Mouse (Mus musculus): ENCODE measurements around the gene Fbln2. TPM values are rescaled to one million over a fixed set of nuclear protein-coding genes. Genes with fewer than 3 reads are reported as not detected.

Fbln2 gene
- polyA plus RNA-seq, 1 experiment from 2014 or later, result 7.3 TPM

- Histone ChIP-seq H3K9me3 (replicated peaks; ENCODE audit: control insufficient read depth, low read length) (no peaks in the 10 kb centered on the region), H3K4me3 (ENCODE audit: low read depth, low read length) (no peak overlapping the region), H3K36me3 (ENCODE audit: control insufficient read depth, insufficient read depth, low read length) (no peaks in the 10 kb centered on the region), H3K9ac (ENCODE audit: low read length) (no peak overlapping the region), H3K4me2 (ENCODE audit: low read length) (no peak overlapping the region), H3K27me3 (replicated peaks; ENCODE audit: control insufficient read depth, insufficient read depth, low read length) (no peaks in the 10 kb centered on the region), H3K27ac (ENCODE audit: low read depth, low read length) (no peak overlapping the region), H3K4me1 (ENCODE audit: control insufficient read depth, insufficient read depth, low read length) (peaks cover 25% of the 10 kb centered on the region)
- 3% methylated on average over 6 of the region's 6 CpGs for WGBS
- peak; percentile 27 for ATAC-seq
- peak; percentile 90 for DNase-seq (ENCODE audit: low spot score)
These were observed 69.0 kb downstream of the Fbln2 start for GRCm38 (mm10) chr6:91281206-91281605.

- Histone ChIP-seq H3K36me3 (ENCODE audit: control insufficient read depth, insufficient read depth, low read length) (no peaks in the 10 kb centered on the region), H3K9ac (ENCODE audit: low read length) (no peak overlapping the region), H3K4me1 (ENCODE audit: control insufficient read depth, insufficient read depth, low read length) (peaks cover 30% of the 10 kb centered on the region), H3K27ac (ENCODE audit: low read depth, low read length) (0 out of 2 replicates have a peak overlapping the region, but pooled peaks have one; percentile 1), H3K9me3 (replicated peaks; ENCODE audit: control insufficient read depth, low read length) (no peaks in the 10 kb centered on the region), H3K4me3 (ENCODE audit: low read depth, low read length) (no peak overlapping the region), H3K27me3 (replicated peaks; ENCODE audit: control insufficient read depth, insufficient read depth, low read length) (no peaks in the 10 kb centered on the region), H3K4me2 (ENCODE audit: low read length) (no peak overlapping the region)
- WGBS, result 48% methylated on average over 5 of the region's 5 CpGs
- no peak for ATAC-seq
- no peak for DNase-seq (ENCODE audit: low spot score)
These were observed 69.5 kb downstream of the Fbln2 start for GRCm38 (mm10) chr6:91281747-91282146.

GRCm38 (mm10) chr6:91283031-91283430 is 70.8 kb downstream of the Fbln2 start:
- no peak overlapping the region for H3K4me2 ChIP-seq (ENCODE audit: low read length)
- ATAC-seq, result no peak
- DNase-seq (ENCODE audit: low spot score), result no peak
- no peaks in the 10 kb centered on the region for H3K27me3 ChIP-seq (replicated peaks; ENCODE audit: control insufficient read depth, insufficient read depth, low read length)
- H3K4me1 ChIP-seq (ENCODE audit: control insufficient read depth, insufficient read depth, low read length), result peaks cover 34% of the 10 kb centered on the region
- no peak overlapping the region for H3K9ac ChIP-seq (ENCODE audit: low read length)
- H3K9me3 ChIP-seq (replicated peaks; ENCODE audit: control insufficient read depth, low read length), result no peaks in the 10 kb centered on the region
- no peak overlapping the region for H3K4me3 ChIP-seq (ENCODE audit: low read depth, low read length)
- no peaks in the 10 kb centered on the region for H3K36me3 ChIP-seq (ENCODE audit: control insufficient read depth, insufficient read depth, low read length)
- no peak overlapping the region for H3K27ac ChIP-seq (ENCODE audit: low read depth, low read length)
- 82% methylated on average over 7 of the region's 7 CpGs for WGBS

- Histone ChIP-seq H3K9ac (ENCODE audit: low read length) (peak overlapping the region; percentile 61), H3K4me3 (ENCODE audit: low read depth, low read length) (peak overlapping the region; percentile 27), H3K4me1 (ENCODE audit: control insufficient read depth, insufficient read depth, low read length) (peaks cover 35% of the 10 kb centered on the region), H3K36me3 (ENCODE audit: control insufficient read depth, insufficient read depth, low read length) (no peaks in the 10 kb centered on the region), H3K27me3 (replicated peaks; ENCODE audit: control insufficient read depth, insufficient read depth, low read length) (no peaks in the 10 kb centered on the region), H3K27ac (ENCODE audit: low read depth, low read length) (peak overlapping the region; percentile 87), H3K4me2 (ENCODE audit: low read length) (peak overlapping the region; percentile 77), H3K9me3 (replicated peaks; ENCODE audit: control insufficient read depth, low read length) (no peaks in the 10 kb centered on the region)
- DNase-seq (ENCODE audit: low spot score) (peak; percentile 97), ATAC-seq (peak; percentile 75)
- WGBS, result 2% methylated on average over 32 of the region's 35 CpGs
These were observed 72.5 kb downstream of the Fbln2 start for GRCm38 (mm10) chr6:91284521-91285449.

- no peaks in the 10 kb centered on the region for H3K9me3 ChIP-seq (replicated peaks; ENCODE audit: control insufficient read depth, low read length)
- ATAC-seq (peak; percentile 71), DNase-seq (ENCODE audit: low spot score) (peak; percentile 89)
- peak overlapping the region; percentile 27 for H3K4me3 ChIP-seq (ENCODE audit: low read depth, low read length)
- WGBS, result under 1% methylated on average over 28 of the region's 28 CpGs
- H3K27ac ChIP-seq (ENCODE audit: low read depth, low read length), result peak overlapping the region; percentile 87
- no peaks in the 10 kb centered on the region for H3K36me3 ChIP-seq (ENCODE audit: control insufficient read depth, insufficient read depth, low read length)
- H3K4me1 ChIP-seq (ENCODE audit: control insufficient read depth, insufficient read depth, low read length), result peaks cover 35% of the 10 kb centered on the region
- H3K4me2 ChIP-seq (ENCODE audit: low read length), result peak overlapping the region; percentile 77
- H3K27me3 ChIP-seq (replicated peaks; ENCODE audit: control insufficient read depth, insufficient read depth, low read length), result no peaks in the 10 kb centered on the region
- H3K9ac ChIP-seq (ENCODE audit: low read length), result peak overlapping the region; percentile 61
These were observed 73.2 kb downstream of the Fbln2 start for GRCm38 (mm10) chr6:91285450-91285790.

GRCm38 (mm10) chr6:91285814-91286545 is 73.7 kb downstream of the Fbln2 start:
- Histone ChIP-seq H3K4me2 (ENCODE audit: low read length) (peak overlapping the region; percentile 77), H3K9me3 (replicated peaks; ENCODE audit: control insufficient read depth, low read length) (no peaks in the 10 kb centered on the region), H3K4me1 (ENCODE audit: control insufficient read depth, insufficient read depth, low read length) (peaks cover 35% of the 10 kb centered on the region), H3K27ac (ENCODE audit: low read depth, low read length) (peak overlapping the region; percentile 87), H3K9ac (ENCODE audit: low read length) (peak overlapping the region; percentile 61), H3K4me3 (ENCODE audit: low read depth, low read length) (peak overlapping the region; percentile 27), H3K36me3 (ENCODE audit: control insufficient read depth, insufficient read depth, low read length) (no peaks in the 10 kb centered on the region), H3K27me3 (replicated peaks; ENCODE audit: control insufficient read depth, insufficient read depth, low read length) (no peaks in the 10 kb centered on the region)
- no peak for DNase-seq (ENCODE audit: low spot score)
- no peak for ATAC-seq
- WGBS, result 32% methylated on average over 30 of the region's 30 CpGs

GRCm38 (mm10) chr6:91286624-91287023 is 74.4 kb downstream of the Fbln2 start:
- peaks cover 35% of the 10 kb centered on the region for H3K4me1 ChIP-seq (ENCODE audit: control insufficient read depth, insufficient read depth, low read length)
- no peak overlapping the region for H3K4me3 ChIP-seq (ENCODE audit: low read depth, low read length)
- H3K27ac ChIP-seq (ENCODE audit: low read depth, low read length), result no peak overlapping the region; the same call in 1 of the 2 replicates
- H3K36me3 ChIP-seq (ENCODE audit: control insufficient read depth, insufficient read depth, low read length), result no peaks in the 10 kb centered on the region
- peak; percentile 42 for ATAC-seq
- peak overlapping the region; percentile 77 for H3K4me2 ChIP-seq (ENCODE audit: low read length)
- H3K9me3 ChIP-seq (replicated peaks; ENCODE audit: control insufficient read depth, low read length), result no peaks in the 10 kb centered on the region
- no peak overlapping the region for H3K9ac ChIP-seq (ENCODE audit: low read length)
- 3% methylated on average over 15 of the region's 15 CpGs for WGBS
- DNase-seq (ENCODE audit: low spot score), result peak; percentile 95
- no peaks in the 10 kb centered on the region for H3K27me3 ChIP-seq (replicated peaks; ENCODE audit: control insufficient read depth, insufficient read depth, low read length)

- no peaks in the 10 kb centered on the region for H3K36me3 ChIP-seq (ENCODE audit: control insufficient read depth, insufficient read depth, low read length)
- WGBS, result 55% methylated on average over 4 of the region's 4 CpGs
- H3K27me3 ChIP-seq (replicated peaks; ENCODE audit: control insufficient read depth, insufficient read depth, low read length), result no peaks in the 10 kb centered on the region
- no peaks in the 10 kb centered on the region for H3K9me3 ChIP-seq (replicated peaks; ENCODE audit: control insufficient read depth, low read length)
- peaks cover 35% of the 10 kb centered on the region for H3K4me1 ChIP-seq (ENCODE audit: control insufficient read depth, insufficient read depth, low read length)
- DNase-seq (ENCODE audit: low spot score), result no peak
- H3K27ac ChIP-seq (ENCODE audit: low read depth, low read length), result no peak overlapping the region; the same call in 1 of the 2 replicates
- H3K4me2 ChIP-seq (ENCODE audit: low read length), result no peak overlapping the region; the same call in 1 of the 2 replicates
- H3K4me3 ChIP-seq (ENCODE audit: low read depth, low read length), result no peak overlapping the region
- H3K9ac ChIP-seq (ENCODE audit: low read length), result no peak overlapping the region
- no peak for ATAC-seq
These were observed 74.9 kb downstream of the Fbln2 start for GRCm38 (mm10) chr6:91287148-91287547.

Data from forebrain, embryonic 14.5 days (tissue).